Mouse (Mus musculus) neural tube, embryonic 15.5 days (tissue): ENCODE results near the gene Paqr4. TPM values are rescaled to one million over a fixed set of nuclear protein-coding genes. Genes with fewer than 3 reads are reported as not detected.

Experiments used
- ATAC-seq: fragments of 200-750 bp; cut with Nextera tagmentation; 2 replicates; pipeline ENCODE4 v1.8.0; 2017; ENCODE audit warnings: mild to moderate bottlenecking, moderate TSS enrichment, moderate library complexity; ENCODE audit not compliant: low FRiP score
- H3K27ac ChIP-seq: fragments of 300-500 bp; sonication (generic); replicated peaks from 2 replicates; pipeline ENCODE4 v1.5.1; 2015; ENCODE audit warnings: mild to moderate bottlenecking, inconsistent platforms
- H3K27me3 ChIP-seq: fragments of 300-500 bp; sonication (generic); replicated peaks from 2 replicates; pipeline ENCODE4 v1.6.1; 2015; ENCODE audit warnings: inconsistent platforms
- H3K36me3 ChIP-seq: fragments of 300-500 bp; sonication (generic); 2 replicates; pipeline ENCODE4 v1.6.1; 2015; ENCODE audit warnings: inconsistent platforms
- H3K4me1 ChIP-seq: fragments of 300-500 bp; sonication (generic); 2 replicates; pipeline ENCODE4 v1.6.1; 2015; ENCODE audit warnings: inconsistent platforms
- H3K4me2 ChIP-seq: fragments of 300-500 bp; sonication (generic); 2 replicates; pipeline ENCODE4 v1.6.1; 2015; ENCODE audit warnings: inconsistent platforms, mild to moderate bottlenecking, moderate library complexity
- H3K4me3 ChIP-seq: fragments of 300-500 bp; sonication (generic); replicated peaks from 2 replicates; pipeline ENCODE4 v1.5.1; 2015; ENCODE audit warnings: mild to moderate bottlenecking, inconsistent platforms
- H3K9ac ChIP-seq: fragments of 300-500 bp; sonication (generic); replicated peaks from 2 replicates; pipeline ENCODE4 v1.6.1; 2015; ENCODE audit warnings: mild to moderate bottlenecking, inconsistent platforms
- H3K9me3 ChIP-seq: fragments of 300-500 bp; sonication (generic); replicated peaks from 2 replicates; pipeline ENCODE4 v1.6.1; 2016; ENCODE audit warnings: inconsistent platforms
- WGBS: fragments of 180-500 bp; shearing (Covaris S2); methylation state at CpG from one replicate; pipeline ENCODE4 v1.1.7; 2015; ENCODE audit warnings: mixed read lengths; 5-methylcytosine and 5-hydroxymethylcytosine counted together
- polyA plus RNA-seq: library from polyadenylated mRNA; unstranded; fragments of >200 nt; fragmentation: Nextera tagmentation; extraction: Ambion mirVana; gene quantifications from 2 replicates; pipeline ENCODE4 v1.2.1, GENCODE M21; 2015

The Paqr4 gene
- polyA plus RNA-seq, 1 experiment from 2014 or later = 60.0 TPM

DNA sequence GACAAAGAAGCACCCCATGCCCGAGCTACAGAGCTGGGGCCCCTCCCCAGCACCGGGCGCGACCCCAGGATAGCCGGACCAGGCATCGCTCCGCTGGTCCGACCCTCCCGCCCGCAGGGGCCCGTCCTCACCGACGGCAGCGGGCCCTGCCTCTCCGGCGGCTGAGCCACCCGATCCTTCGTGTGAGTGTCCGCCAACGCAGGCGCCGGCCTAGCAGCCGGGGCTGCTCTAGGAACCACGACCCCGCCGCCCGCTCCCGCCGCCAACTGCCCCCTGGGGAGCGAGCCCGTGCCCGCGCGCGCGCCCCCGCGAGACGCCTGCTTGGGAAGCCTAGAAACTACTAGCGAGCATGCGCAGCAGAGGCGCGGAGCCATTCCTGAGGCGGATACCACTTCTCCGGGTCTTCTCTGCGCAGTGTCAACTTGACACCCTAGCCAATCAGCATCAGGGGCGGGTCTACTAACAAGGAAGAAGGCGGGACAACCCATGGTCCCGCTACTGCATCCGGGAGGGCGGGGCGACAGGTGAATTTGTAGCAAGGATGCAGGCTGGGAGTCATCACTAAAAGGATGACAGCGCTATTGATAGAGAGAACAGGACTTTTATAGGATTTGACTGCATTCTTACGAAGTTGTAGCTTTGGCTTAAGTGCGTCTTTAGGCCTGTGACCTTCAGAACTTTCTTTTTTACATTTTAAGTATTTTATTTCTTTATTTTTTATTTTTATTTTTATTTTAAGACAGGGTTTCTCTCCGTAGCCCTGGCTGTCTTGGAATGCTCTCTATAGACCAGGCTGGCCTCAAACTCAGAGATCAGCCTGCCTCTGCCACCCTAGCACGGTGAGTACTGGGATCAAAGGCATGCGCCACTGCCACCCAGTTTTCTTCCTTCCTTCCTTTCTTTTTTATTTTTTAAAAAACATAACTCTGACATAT is 30.9 kb upstream of the Paqr4 start, which contains the start of gene Flywch1:
TSS of gene Flywch1 (minus strand) at position 319 of the 935 bp plus-strand sequence.
- H3K9me3 ChIP-seq = no peaks in the 10 kb centered on the region
- H3K4me3 ChIP-seq = peak within 1 kb of the TSS; percentile 93
- peak within 1 kb of the TSS; percentile 94 for H3K27ac ChIP-seq
- no peaks in the 10 kb centered on the region for H3K27me3 ChIP-seq
- H3K36me3 ChIP-seq = peaks cover 8% of the 10 kb centered on the region; the same call in 1 of the 2 replicates
- H3K4me2 ChIP-seq = peak within 1 kb of the TSS; percentile 61
- H3K4me1 ChIP-seq = peaks cover 39% of the 10 kb centered on the region
- peak; percentile 97 for ATAC-seq
- 3% methylated on average over 58 of the region's 58 CpGs for WGBS
- peak within 1 kb of the TSS; percentile 97 for H3K9ac ChIP-seq

DNA sequence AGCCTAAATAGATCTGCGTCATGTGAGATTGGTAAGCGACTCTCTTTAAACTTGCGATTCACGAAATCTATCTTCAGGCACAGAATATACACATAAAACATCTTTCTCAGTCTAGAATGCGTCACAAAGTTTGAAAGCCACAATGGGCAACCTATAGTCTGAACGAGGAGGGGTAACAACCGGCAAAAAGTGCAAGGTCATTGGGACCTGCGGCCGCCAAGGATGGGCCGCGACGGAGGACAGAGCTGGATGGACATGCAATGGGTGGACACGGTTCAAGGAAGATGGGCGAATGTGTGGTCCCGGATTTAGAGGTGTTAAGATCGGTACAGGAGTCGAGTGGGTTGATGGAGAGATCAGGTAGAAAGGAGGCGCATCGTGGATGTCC is 30.2 kb upstream of the Paqr4 start:
- H3K36me3 ChIP-seq = peaks cover 8% of the 10 kb centered on the region; the same call in 1 of the 2 replicates
- H3K4me3 ChIP-seq = peak overlapping the region; percentile 93
- under 1% methylated on average over 19 of the region's 19 CpGs for WGBS
- no peaks in the 10 kb centered on the region for H3K9me3 ChIP-seq
- H3K4me2 ChIP-seq = peak overlapping the region; percentile 61
- peak; percentile 46 for ATAC-seq
- H3K27ac ChIP-seq = peak overlapping the region; percentile 94
- peaks cover 39% of the 10 kb centered on the region for H3K4me1 ChIP-seq
- H3K9ac ChIP-seq = peak overlapping the region; percentile 97
- H3K27me3 ChIP-seq = no peaks in the 10 kb centered on the region

GRCm38 (mm10) chr17:23770493-23770892 is 29.8 kb upstream of the Paqr4 start:
- Histone ChIP-seq H3K9ac (peak overlapping the region; percentile 97), H3K4me1 (peaks cover 39% of the 10 kb centered on the region), H3K9me3 (no peaks in the 10 kb centered on the region), H3K36me3 (peaks cover 8% of the 10 kb centered on the region; the same call in 1 of the 2 replicates), H3K27ac (peak overlapping the region; percentile 94), H3K4me2 (peak overlapping the region; percentile 61), H3K4me3 (peak overlapping the region; percentile 93), H3K27me3 (no peaks in the 10 kb centered on the region)
- 6% methylated on average over 2 of the region's 2 CpGs for WGBS
- no peak for ATAC-seq

GRCm38 (mm10) chr17:23762976-23763375 is 22.3 kb upstream of the Paqr4 start:
- ATAC-seq = no peak
- H3K4me2 ChIP-seq = no peak overlapping the region
- H3K27me3 ChIP-seq = no peaks in the 10 kb centered on the region
- no peak overlapping the region for H3K27ac ChIP-seq
- H3K9ac ChIP-seq = no peak overlapping the region
- peaks cover 47% of the 10 kb centered on the region for H3K36me3 ChIP-seq
- no peaks in the 10 kb centered on the region for H3K9me3 ChIP-seq
- 88% methylated on average over 11 of the region's 11 CpGs for WGBS
- H3K4me3 ChIP-seq = no peak overlapping the region
- no peaks in the 10 kb centered on the region for H3K4me1 ChIP-seq

DNA sequence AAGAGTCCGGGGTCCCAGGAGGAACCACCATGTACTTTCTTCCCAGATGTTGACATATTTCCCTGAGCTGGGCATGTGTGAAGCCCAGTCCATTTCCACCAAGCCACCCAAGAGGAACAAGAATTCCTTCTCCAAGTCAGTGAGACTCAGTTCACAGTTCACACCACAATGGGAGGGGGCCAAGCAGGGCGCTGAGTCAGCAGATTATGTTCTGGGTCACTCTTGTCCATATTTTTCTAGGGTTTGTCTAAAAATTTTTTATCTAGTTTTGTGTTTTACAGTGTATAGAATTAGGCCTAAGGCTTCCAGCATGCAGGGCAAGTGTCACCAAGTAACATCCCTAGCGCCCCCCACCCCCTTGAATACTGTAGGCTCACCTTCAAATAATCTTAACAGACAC is 20.5 kb upstream of the Paqr4 start:
- Histone ChIP-seq H3K27ac (no peak overlapping the region), H3K9me3 (no peaks in the 10 kb centered on the region), H3K4me2 (no peak overlapping the region), H3K4me3 (no peak overlapping the region), H3K4me1 (no peaks in the 10 kb centered on the region), H3K27me3 (no peaks in the 10 kb centered on the region), H3K9ac (no peak overlapping the region), H3K36me3 (peaks cover 65% of the 10 kb centered on the region)
- no peak for ATAC-seq
- WGBS = 98% methylated on average over 3 of the region's 3 CpGs

DNA sequence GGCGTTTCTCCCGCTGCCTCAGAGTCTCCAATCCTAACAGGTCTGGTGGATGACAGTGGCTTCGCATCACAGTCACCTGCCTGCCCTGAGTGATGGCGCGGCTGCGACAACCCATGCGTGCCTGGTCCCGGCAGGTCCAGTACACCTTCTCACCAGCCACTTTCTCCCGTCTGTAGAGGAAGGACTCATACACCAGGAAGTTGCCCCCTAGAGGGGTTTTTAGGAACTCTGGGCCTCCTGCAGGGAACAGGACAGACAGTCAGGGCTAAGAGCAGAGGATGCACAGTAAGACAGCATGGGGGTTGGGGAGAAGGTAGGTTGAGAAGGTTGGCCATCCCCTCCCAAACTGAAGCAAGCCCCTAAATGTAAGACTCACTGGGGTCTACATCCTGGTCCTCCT is 19.6 kb upstream of the Paqr4 start:
- Histone ChIP-seq H3K27ac (no peak overlapping the region), H3K4me3 (no peak overlapping the region), H3K4me2 (no peak overlapping the region), H3K9me3 (no peaks in the 10 kb centered on the region), H3K27me3 (no peaks in the 10 kb centered on the region), H3K9ac (no peak overlapping the region), H3K36me3 (peaks cover 74% of the 10 kb centered on the region), H3K4me1 (no peaks in the 10 kb centered on the region)
- no peak for ATAC-seq
- WGBS = 93% methylated on average over 9 of the region's 9 CpGs

- no peak overlapping the region for H3K4me3 ChIP-seq
- H3K9ac ChIP-seq = no peak overlapping the region
- no peaks in the 10 kb centered on the region for H3K4me1 ChIP-seq
- no peak overlapping the region for H3K4me2 ChIP-seq
- no peak overlapping the region for H3K27ac ChIP-seq
- 60% methylated on average over 8 of the region's 8 CpGs for WGBS
- peaks cover 87% of the 10 kb centered on the region for H3K36me3 ChIP-seq
- H3K27me3 ChIP-seq = no peaks in the 10 kb centered on the region
- no peak for ATAC-seq
- H3K9me3 ChIP-seq = no peaks in the 10 kb centered on the region
Measured at GRCm38 (mm10) chr17:23758801-23759200, 18.1 kb upstream of the Paqr4 start.

DNA sequence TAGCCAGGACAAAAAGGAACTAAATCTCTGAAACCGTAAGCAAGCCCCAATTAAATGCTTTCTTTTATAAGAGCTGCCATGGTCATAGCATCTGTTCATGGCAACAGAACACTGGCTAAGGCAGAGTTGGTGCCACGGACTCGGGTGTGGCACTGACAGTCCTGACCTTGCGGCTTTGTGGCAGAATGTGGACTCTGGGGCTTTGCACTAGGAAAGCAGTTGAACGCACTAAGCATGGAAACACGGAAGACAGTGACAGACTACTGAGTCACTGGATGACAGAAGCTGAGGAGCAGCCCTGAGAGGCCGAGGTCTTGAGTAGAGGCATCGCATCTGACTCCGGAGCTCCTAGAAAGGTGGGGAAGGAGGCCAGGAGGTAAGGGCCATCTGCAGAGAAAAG is 16.9 kb upstream of the Paqr4 start:
- Histone ChIP-seq H3K36me3 (peaks cover 95% of the 10 kb centered on the region), H3K4me1 (no peaks in the 10 kb centered on the region), H3K9me3 (no peaks in the 10 kb centered on the region), H3K27me3 (no peaks in the 10 kb centered on the region), H3K4me2 (no peak overlapping the region), H3K9ac (no peak overlapping the region), H3K4me3 (no peak overlapping the region), H3K27ac (no peak overlapping the region)
- WGBS = 94% methylated on average over 9 of the region's 9 CpGs
- ATAC-seq = no peak

GRCm38 (mm10) chr17:23755689-23756088 is 15.0 kb upstream of the Paqr4 start:
- no peak for ATAC-seq
- H3K27me3 ChIP-seq = no peaks in the 10 kb centered on the region

DNA sequence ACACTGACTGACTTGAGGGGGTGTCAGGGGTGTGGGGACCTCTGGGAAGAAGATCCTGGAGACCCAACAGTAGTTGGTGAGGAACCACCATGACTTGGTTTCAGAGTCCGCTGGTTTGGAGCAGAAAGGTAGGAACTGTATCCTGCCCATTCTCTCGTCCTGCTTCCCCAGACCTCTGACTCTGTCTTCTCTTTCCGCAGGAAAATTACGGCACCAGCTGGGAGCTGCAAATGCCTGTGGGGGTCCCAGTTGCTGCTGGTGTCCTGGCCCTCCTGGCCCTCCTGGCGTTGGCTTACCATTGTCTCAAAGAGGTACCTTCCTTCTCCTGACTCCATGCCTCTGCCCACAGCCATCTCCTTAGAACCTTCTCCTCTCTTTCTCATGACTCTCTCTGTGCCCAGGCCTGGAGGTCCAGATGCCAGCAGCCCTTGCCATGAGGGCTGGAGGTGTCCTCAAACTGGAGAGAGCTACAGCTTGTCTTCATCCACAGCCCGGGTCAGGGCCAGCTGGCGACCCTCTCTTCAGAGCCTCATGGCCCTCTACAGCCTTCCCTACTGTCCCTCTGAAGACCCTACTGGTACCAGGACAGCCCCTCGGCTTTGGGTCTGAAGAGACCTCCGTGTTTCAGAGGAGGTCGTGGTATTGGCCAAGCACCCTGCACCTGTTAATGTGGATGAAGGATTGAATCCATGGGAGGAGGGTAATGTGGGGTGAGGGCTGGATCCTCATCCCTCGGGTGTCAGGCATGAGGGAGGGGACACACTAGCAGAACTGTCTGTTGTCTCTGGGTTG is 8.9 kb upstream of the Paqr4 start:
- 80% methylated on average over 11 of the region's 11 CpGs for WGBS
- ATAC-seq = no peak
- peak overlapping the region; percentile 37 for H3K4me2 ChIP-seq

More at GRCm38 (mm10) chr17:23755689-23756088, 15.0 kb upstream of the Paqr4 start:
- no peak overlapping the region for H3K9ac ChIP-seq
- no peak overlapping the region for H3K4me2 ChIP-seq
- no peaks in the 10 kb centered on the region for H3K9me3 ChIP-seq
- 96% methylated on average over 13 of the region's 13 CpGs for WGBS
- no peak overlapping the region for H3K27ac ChIP-seq
- peaks cover 88% of the 10 kb centered on the region for H3K36me3 ChIP-seq
- H3K4me1 ChIP-seq = no peaks in the 10 kb centered on the region
- no peak overlapping the region for H3K4me3 ChIP-seq

DNA sequence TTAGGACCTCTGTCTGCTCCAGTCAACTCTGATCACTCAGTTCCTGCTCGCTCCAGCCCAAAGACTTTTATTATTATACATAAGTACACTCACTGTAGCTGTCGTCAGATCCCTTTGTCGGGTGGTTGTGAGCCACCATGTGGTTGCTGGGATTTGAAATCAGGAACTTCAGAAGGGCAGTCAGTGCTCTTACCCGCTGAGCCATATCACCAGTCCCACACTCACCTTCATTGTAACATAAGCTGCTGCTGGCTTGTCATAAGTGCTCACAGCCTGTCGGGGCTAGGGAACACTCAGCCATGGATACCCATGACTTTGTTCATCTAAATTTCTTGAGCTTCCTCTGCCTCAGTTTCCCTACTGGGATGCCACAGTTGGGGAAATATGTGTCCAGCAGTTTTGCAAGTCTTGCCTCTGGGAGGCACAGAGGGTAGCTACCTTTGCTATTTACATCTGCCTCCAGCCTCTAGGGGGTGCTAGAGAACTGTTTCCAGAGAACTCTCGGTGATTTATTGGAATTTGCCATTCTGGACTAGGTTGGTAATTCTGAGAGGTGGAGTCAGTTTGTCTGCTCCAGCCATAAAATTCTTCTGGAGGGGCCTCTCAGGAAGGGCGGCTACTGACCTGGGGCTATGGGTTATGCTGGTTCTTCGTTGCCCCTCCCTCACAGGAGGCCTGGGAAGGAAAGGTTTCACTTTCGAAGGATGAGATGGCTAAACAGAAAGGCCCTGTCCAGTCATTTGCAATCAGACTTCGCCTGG is 8.1 kb upstream of the Paqr4 start:
- no peak for ATAC-seq
- peaks cover 37% of the 10 kb centered on the region for H3K27me3 ChIP-seq
- H3K4me3 ChIP-seq = no peak overlapping the region
- 42% methylated on average over 10 of the region's 10 CpGs for WGBS
- H3K4me1 ChIP-seq = peaks cover 19% of the 10 kb centered on the region
- no peak overlapping the region for H3K27ac ChIP-seq
- H3K4me2 ChIP-seq = peak overlapping the region; percentile 37
- H3K9ac ChIP-seq = no peak overlapping the region
- no peaks in the 10 kb centered on the region for H3K9me3 ChIP-seq
- peaks cover 25% of the 10 kb centered on the region for H3K36me3 ChIP-seq

More for the DNA sequence above, 8.9 kb upstream of the Paqr4 start:
- Histone ChIP-seq H3K27me3 (peaks cover 29% of the 10 kb centered on the region), H3K27ac (no peak overlapping the region), H3K9me3 (no peaks in the 10 kb centered on the region), H3K4me3 (no peak overlapping the region), H3K36me3 (peaks cover 33% of the 10 kb centered on the region), H3K4me1 (peaks cover 18% of the 10 kb centered on the region), H3K9ac (no peak overlapping the region)
